27 mouse cellular contexts compared by ENCODE assay signal in genomic region chr12:8289099-8289498, GRCm38 (mm10). TPM values are rescaled to one million over a fixed set of nuclear protein-coding genes. Genes with fewer than 3 reads are reported as not detected.
"Had no signal": no experiment of that assay in that cellular context is flagged by ENCODE, and none has a peak within 500 bp of the region (broad histone marks: within the 10 kb centered on the region; RNA-seq: fewer than 3 reads in every experiment).

No protein-coding gene starts in this region.

- H3K27me3 ChIP-seq: heart, embryonic 15.5 days; hindbrain, embryonic 15.5 days had no signal

- H3K4me3 ChIP-seq: heart, embryonic 13.5 days; heart, embryonic 15.5 days; hindbrain, embryonic 13.5 days; hindbrain, embryonic 15.5 days; kidney, embryonic 15.5 days; liver, embryonic 13.5 days; liver, embryonic 15.5 days had no signal

- H3K9me3 ChIP-seq: heart, embryonic 13.5 days; heart, embryonic 15.5 days; hindbrain, embryonic 13.5 days; hindbrain, embryonic 15.5 days; kidney, embryonic 15.5 days; liver, embryonic 15.5 days had no signal

- DNase-seq: gastrocnemius, postnatal 14 days; gastrocnemius, postnatal 36 days; heart, postnatal 14 days; heart, postnatal 36 days; kidney, adult 11 months; kidney, adult 2 months; kidney, adult 9 months; kidney, postnatal 14 days; kidney, postnatal 36 days; layer of hippocampus, adult 9-11 months; layer of hippocampus, postnatal 36 days; left cerebral cortex, postnatal 4 days; liver; liver, embryonic 13.5 days had no signal

- H3K4me1 ChIP-seq: heart, embryonic 13.5 days; heart, embryonic 15.5 days; kidney, embryonic 15.5 days; liver, embryonic 13.5 days; liver, embryonic 15.5 days had no signal

- H3K9ac ChIP-seq: heart, embryonic 13.5 days; heart, embryonic 15.5 days; hindbrain, embryonic 13.5 days; hindbrain, embryonic 15.5 days; kidney, embryonic 15.5 days; liver, embryonic 13.5 days; liver, embryonic 15.5 days had no signal

- ATAC-seq: hindbrain, postnatal 0 days; intestine, embryonic 16.5 days had no signal

- H3K4me2 ChIP-seq: heart, embryonic 11.5 days; heart, embryonic 13.5 days; heart, embryonic 15.5 days; hindbrain, embryonic 13.5 days; hindbrain, embryonic 15.5 days; kidney, embryonic 15.5 days; liver, embryonic 11.5 days; liver, embryonic 13.5 days; liver, embryonic 15.5 days had no signal

- H3K27ac ChIP-seq: heart, embryonic 13.5 days; heart, embryonic 15.5 days; hindbrain, embryonic 13.5 days; hindbrain, embryonic 15.5 days; hindbrain, postnatal 0 days; kidney, embryonic 15.5 days; kidney, postnatal 0 days; liver, embryonic 13.5 days; liver, embryonic 15.5 days had no signal

- H3K36me3 ChIP-seq: hindbrain, embryonic 15.5 days had no signal

RNA-seq across cellular contexts. Expression of gene Gdf7, which starts 12.7 kb away (rescaled TPM):
- polyA plus RNA-seq: heart, embryonic 13.5 days; heart, embryonic 15.5 days; heart, postnatal 0 days; intestine, embryonic 14.5 days; intestine, embryonic 16.5 days; liver, embryonic 11.5 days; liver, embryonic 13.5 days; liver, embryonic 15.5 days had no signal
